Mouse (Mus musculus): ENCODE results near the gene Olfr279. TPM values are rescaled to one million over a fixed set of nuclear protein-coding genes. Genes with fewer than 3 reads are reported as not detected.

Gene Olfr279
- total RNA-seq, 2 experiments from 2014 or later = not detected

DNA sequence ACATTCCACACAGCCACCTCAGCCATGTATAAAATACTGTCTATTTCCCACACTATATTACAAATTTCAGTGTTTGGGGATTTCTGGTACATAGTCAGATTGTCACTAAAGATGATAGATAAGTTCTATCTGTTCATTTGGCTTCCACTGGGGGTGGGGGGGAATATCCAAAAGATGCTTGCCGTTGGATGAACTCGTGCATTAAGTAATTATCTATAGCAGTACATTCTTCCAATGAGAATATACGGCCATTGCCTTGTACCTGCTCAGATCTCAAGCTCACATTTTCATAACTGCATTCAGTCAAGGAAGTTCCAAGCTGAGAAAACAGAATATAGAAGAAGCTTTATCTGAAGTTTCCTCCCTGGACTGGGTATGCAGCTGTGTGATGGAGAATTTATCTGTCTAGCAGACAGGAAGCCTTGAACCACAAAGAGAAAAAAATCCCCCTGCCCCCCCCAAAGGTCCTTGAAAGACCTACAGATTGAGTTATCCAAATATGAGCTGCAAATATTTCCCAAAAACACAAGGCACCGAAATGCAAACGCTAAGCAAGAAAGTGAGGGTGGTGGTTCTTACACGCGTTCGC, 5.7 kb upstream of the Olfr279 start:
- intact Hi-C loops (cut with DNase I) = no loop called here
- no peak for DNase-seq (ENCODE audit: extremely low spot score in 1 of 2, low spot score in 2 of 2)
- H3K4me3 ChIP-seq = no peak overlapping the region
- H3K27ac ChIP-seq = no peak overlapping the region
- no peak for TF ChIP-seq CTCF (IDR thresholded peaks at IDR 0.05)

DNA sequence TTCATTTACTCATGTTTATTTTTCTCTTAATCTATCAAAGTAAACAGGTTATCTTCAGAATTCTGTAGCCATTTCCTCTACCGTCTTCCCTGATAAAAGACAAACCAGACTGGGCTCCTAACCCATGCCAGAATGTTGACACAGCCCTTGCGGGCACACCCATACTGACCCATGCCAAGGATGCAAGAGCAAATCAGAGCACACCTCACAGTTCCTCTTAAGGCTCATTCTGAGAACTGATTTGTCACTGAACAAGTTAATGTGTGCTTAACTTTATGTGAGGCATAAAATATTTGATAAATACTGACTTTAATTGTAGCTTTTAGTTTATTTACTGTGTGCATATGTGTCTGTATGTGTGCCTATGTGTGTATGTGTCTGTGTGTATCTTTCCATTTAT, 870 bp upstream of the Olfr279 start:
- no peak for TF ChIP-seq CTCF (IDR thresholded peaks at IDR 0.05)
- intact Hi-C loops (cut with DNase I) = no loop called here
- DNase-seq (ENCODE audit: extremely low spot score in 1 of 2, low spot score in 2 of 2) = no peak
- H3K27ac ChIP-seq = no peak overlapping the region
- H3K4me3 ChIP-seq = no peak overlapping the region

DNA sequence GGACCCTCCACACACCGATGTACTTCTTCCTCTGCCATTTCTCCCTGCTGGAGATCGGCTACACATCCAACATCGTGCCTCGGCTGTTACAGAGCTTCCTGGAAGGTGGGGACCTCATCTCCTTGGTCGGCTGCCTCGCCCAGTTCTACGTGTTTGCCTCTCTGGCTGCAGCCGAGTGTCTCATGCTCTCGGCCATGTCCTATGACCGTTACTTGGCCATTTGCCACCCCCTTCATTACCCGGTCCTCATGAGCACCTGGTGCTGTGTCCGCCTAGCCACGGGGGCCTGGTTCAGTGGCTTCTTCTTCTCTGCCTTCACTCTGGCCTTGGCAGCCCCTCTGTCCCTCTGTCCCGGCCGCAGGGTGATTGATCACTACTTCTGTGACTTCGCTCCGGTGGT, 5.4 kb downstream of the Olfr279 start:
- no peak overlapping the region for H3K4me3 ChIP-seq
- intact Hi-C loops (cut with DNase I) = no loop called here
- no peak for DNase-seq (ENCODE audit: extremely low spot score in 1 of 2, low spot score in 2 of 2)
- no peak for TF ChIP-seq CTCF (IDR thresholded peaks at IDR 0.05)
- no peak overlapping the region for H3K27ac ChIP-seq

DNA sequence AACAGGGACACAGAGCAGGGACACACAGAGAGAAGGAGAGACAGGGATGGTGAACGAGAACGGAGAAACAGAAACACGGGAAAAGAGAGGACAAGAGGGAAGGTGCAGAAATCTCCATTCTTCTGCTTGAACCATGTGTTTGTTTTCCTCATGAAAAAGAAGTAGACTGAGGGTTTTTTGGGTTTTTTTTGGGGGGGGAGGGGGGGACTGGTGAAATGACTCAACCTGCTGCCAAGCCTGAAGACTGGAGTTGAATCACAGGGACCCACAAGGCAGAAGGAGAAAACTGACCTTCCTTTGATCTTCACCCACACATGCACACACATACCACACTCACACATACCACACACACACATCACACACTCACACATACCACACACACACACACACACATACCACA, 11.1 kb downstream of the Olfr279 start:
- no peak overlapping the region for H3K27ac ChIP-seq
- intact Hi-C loops (cut with DNase I) = loop anchor here (5.0 kb wide), 1 partner anchor 321 kb away; no protein-coding TSS in a partner anchor
- TF ChIP-seq CTCF (IDR thresholded peaks at IDR 0.05) = no peak

DNA sequence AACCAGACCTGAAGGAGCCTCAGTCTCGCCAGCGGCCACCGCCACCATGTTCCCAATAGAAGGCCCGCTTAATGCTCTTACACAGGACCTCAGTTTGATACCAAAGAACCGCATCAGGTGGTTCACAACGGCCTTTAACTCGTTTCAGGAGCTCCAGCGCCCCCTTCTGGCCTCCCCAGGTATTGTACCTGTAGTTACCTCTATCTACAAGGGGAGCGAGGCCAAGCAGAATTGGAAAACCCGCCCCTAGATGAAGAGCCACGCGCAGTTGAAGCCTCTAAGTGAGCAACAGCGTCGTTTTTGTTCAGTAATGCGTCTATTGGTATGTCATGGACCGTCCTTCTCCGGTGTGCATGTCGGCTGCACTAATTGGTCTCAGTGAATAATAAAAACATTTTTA, 12.3 kb downstream of the Olfr279 start:
- peak; percentile 70 for TF ChIP-seq CTCF (IDR thresholded peaks at IDR 0.05)
- H3K4me3 ChIP-seq = no peak overlapping the region
- H3K27ac ChIP-seq = no peak overlapping the region
- intact Hi-C loops (cut with DNase I) = loop anchor here (5.0 kb wide), 1 partner anchor 322 kb away; no protein-coding TSS in a partner anchor
- peak; percentile 50 to 66 for DNase-seq (ENCODE audit: extremely low spot score in 1 of 2, low spot score in 2 of 2)

More for the DNA sequence above, 11.1 kb downstream of the Olfr279 start:
- DNase-seq (ENCODE audit: extremely low spot score in 1 of 2, low spot score in 2 of 2) = no peak
- H3K4me3 ChIP-seq = no peak overlapping the region

DNA sequence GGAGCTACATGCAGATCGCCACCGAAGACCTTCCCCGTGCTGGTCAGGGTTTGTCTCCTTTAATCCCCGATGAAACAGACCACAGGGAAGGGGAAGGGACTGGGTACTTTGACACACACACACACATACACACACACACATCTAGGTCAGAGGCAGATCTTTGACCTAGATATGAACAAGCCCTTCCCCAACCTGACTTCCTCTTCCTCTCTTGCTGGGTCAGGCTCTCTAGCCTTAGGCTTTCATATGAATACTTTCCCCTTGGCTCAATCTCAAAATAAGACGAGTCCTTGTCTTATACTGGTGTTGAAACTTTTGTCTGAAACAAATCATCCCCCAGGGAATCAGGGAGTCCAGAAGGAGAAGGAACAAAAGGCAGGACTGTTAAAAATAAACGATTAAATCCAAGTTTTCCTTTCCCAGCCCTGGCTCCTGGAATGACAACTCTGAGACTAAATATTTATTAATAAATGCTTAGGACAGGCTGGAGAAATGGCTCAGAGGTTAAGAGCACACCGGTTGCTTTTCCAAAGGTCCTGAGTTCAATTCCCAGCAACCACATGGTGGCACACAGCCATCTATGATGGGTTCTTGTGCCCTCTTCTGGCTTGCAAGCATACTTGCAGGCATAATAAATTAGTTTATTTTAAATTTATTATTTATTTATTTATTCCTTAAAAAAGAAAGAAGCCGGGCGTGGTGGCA, 14.2 kb downstream of the Olfr279 start:
- TF ChIP-seq CTCF (IDR thresholded peaks at IDR 0.05) = peak; percentile 4
- DNase-seq (ENCODE audit: extremely low spot score in 1 of 2, low spot score in 2 of 2) = no peak
- Histone ChIP-seq H3K4me3 (no peak overlapping the region), H3K27ac (no peak overlapping the region)
- intact Hi-C loops (cut with DNase I) = no loop called here

DNA sequence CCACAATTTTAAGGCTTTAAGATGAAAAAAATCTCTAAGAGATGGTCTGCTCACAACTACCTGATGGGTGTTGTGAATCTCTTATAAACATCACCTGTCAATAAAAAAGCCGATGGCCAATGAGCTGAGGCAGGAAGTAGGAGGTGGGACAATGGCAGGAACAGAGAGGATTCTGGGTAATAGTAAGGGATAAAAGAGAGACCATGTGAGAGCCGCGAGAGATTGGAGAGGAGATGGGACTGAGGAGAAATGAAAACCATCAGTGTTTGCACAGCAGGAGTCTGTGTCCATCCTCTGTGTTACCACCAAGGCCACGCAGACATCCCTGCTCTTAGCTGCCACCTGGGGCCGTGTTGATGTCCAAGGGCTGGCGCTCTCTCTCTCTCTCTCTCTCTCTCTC, 15.1 kb downstream of the Olfr279 start:
- intact Hi-C loops (cut with DNase I) = no loop called here

DNA sequence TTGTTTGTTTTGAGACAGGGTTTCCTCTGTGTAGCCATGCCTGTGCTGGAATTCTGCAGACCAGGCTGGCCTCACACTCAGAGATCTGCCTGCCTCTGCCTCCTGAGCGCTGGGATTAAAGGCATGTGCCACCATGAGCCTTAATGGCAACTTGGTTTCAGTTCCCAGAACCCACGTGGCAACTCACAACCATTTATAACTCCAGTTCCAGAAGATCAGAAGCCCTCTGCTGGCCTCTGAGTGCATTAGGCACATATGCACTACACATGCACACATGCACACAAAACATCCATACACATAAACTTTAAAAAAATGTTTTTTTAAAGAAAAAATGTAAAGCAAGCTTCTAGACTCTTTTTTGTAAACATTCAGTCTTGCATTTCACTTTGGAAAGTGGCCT, 17.2 kb downstream of the Olfr279 start:
- intact Hi-C loops (cut with DNase I) = no loop called here
- TF ChIP-seq CTCF (IDR thresholded peaks at IDR 0.05) = no peak; the same call in 1 of the 2 replicates
- Histone ChIP-seq H3K4me3 (no peak overlapping the region), H3K27ac (no peak overlapping the region)
- no peak for DNase-seq (ENCODE audit: extremely low spot score in 1 of 2, low spot score in 2 of 2)

More for the DNA sequence above, 15.1 kb downstream of the Olfr279 start:
- DNase-seq (ENCODE audit: extremely low spot score in 1 of 2, low spot score in 2 of 2) = no peak
- no peak overlapping the region for H3K4me3 ChIP-seq
- no peak for TF ChIP-seq CTCF (IDR thresholded peaks at IDR 0.05)
- no peak overlapping the region for H3K27ac ChIP-seq

DNA sequence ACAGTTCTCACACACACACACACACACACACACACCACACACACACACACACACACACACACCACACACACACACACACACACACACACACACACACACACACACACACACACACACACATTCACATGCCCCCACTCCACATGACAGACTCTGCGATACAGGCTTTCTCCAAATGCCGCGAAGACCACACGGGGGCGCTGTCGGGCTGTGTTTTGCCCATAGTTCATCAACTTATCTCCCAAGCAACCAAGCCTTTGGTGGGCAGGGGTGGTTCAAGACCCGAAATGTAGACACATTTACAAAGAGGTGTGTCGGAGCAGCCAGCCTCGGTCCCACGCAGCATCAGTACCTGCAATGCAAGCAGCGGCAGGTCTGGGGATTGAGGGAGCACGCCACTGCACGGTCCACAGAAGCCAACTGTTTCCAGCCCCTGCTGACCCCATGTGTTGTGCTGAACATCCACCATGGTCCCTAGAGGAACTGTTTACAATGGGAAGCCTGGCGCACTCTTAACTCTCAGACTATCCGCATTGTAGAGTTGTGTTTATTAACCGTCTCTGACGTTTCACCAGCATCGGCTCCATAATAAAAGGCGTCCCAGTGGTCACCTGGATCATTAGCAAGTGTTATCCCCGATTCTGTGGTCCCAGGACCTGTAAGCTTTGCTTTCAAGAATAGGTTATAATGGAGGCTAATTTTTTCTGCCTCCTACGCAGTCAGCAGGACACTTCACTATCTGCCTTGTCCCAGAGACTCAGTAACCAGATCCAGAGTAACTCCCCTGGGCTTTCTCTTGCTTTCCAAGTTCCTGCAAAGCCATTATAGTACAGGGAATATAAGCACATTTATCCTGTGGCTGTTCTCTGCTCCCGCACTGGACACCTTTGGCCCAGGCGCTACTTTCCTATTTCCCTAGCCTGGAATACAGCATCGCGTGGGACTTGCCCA, 18.5 kb downstream of the Olfr279 start:
- peak; percentile 63 for TF ChIP-seq CTCF (IDR thresholded peaks at IDR 0.05)
- DNase-seq (ENCODE audit: extremely low spot score in 1 of 2, low spot score in 2 of 2) = peak; percentile 57 to 70
- H3K27ac ChIP-seq = no peak overlapping the region; the same call in 1 of the 2 replicates
- peak overlapping the region; percentile 32 for H3K4me3 ChIP-seq
- intact Hi-C loops (cut with DNase I) = loop anchor here (2.0 to 5.0 kb wide), 2 partner anchors 106 to 403 kb away; no protein-coding TSS in a partner anchor

DNA sequence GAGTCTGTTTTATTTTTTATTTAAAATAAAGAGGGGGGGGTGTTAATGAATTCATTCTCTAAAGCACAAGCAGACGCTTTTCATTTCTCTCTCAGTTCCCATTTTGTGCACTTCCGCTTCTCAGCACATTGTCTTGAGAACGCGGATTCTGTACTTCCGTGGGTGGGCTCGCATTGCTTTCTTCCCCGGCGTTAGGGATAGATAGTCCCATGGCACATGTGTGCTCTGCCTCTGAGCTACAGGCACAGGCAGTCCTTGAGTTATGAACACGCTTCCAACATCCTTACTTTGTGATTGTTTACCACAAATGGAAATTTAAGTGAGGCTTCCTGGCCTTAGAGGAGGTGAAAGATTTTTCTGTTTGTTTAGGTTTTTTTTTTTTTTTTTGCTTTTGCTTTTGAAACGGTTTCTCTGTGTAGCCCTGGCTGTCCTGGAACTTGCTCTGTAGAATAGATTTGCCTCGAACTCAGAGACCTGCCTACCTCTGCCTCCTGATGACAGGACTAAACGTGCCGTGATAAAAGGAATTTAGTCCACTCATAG, 19.3 kb downstream of the Olfr279 start:
- H3K27ac ChIP-seq = no peak overlapping the region; the same call in 1 of the 2 replicates
- DNase-seq (ENCODE audit: extremely low spot score in 1 of 2, low spot score in 2 of 2) = no peak
- H3K4me3 ChIP-seq = no peak overlapping the region
- intact Hi-C loops (cut with DNase I) = loop anchor here (2.0 to 5.0 kb wide), 2 partner anchors 105 to 404 kb away; no protein-coding TSS in a partner anchor
- no peak for TF ChIP-seq CTCF (IDR thresholded peaks at IDR 0.05)

DNA sequence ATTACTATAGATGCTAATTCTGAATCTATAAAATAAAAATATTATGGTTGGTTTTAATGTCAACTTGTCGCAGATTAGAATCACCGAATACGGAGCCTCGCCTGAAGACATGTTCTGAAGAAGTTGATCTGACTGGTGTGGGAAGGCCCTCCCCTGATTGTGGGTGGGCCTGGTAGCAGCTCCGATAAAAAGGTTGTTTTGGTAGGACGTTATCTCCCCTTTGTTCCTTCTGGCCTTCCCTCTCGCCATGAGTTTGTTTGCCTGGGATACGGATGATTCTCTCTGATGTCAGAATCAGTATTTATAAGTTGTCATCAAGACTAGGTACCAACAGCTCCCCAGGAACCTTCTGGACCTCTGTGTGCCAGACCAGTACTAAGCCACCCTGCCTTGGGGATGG, 20.0 kb downstream of the Olfr279 start:
- no peak overlapping the region for H3K27ac ChIP-seq
- no peak for DNase-seq (ENCODE audit: extremely low spot score in 1 of 2, low spot score in 2 of 2)
- no peak overlapping the region for H3K4me3 ChIP-seq
- intact Hi-C loops (cut with DNase I) = loop anchor here (5.0 kb wide), 1 partner anchor 405 kb away; no protein-coding TSS in a partner anchor
- TF ChIP-seq CTCF (IDR thresholded peaks at IDR 0.05) = no peak

Measured in left cerebral cortex, adult 2 months (tissue).